Mouse (Mus musculus) forelimb bud, embryonic 11.5 days (tissue): ENCODE measurements around the gene Specc1l.
"Not testable (repeated sequence)": the region's sequence is repeated elsewhere in the genome, so short reads cannot be mapped to it uniquely, and the experiment has no call there.

Source experiments
- DNase-seq: peaks from one replicate; pipeline ENCODE4 v3.0.0-alpha.2; 2012; ENCODE audit warnings: low read depth, low spot score

Gene Specc1l

DNA sequence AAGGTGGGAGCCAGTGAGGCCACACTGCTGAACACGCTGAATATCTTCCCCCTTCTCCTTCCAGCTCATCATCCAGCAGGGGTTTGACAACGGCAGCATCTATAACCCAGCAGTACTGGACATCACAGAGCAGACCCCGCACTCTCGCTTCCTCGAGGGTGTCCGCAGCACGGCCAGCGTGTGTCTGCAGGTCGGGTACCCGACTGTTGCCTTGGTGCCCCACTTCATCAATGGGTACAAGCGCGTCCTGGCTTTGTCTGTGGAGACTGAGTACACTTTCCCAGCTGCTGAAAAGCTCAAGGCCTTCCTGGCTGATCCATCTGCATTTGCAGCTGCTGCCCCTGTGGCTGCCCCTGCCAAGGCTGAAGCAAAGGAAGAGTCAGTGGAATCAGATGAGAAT lies 140.7 kb downstream of the Specc1l start:
- DNase-seq = no peak

DNA sequence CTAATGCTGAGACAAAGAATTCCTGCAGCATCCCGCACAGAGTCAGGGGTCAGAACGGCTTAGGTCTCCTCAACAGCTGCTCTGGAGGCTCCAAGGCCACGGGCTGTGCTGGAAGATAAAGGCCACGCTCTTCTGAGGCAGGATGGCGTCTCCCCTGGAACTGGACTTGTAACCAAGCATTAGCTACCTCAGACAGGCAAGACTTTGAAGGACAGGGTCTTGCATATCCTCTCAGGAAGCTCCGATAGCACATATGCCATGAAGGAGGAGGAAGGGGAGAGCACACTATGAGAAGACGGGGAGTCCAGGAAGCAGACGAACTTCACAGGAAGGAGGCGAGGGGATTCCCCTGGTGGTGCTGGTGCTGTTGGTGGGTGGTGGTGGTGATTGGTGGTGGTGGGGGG lies 142.0 kb downstream of the Specc1l start:
- DNase-seq = not testable (repeated sequence)

DNA sequence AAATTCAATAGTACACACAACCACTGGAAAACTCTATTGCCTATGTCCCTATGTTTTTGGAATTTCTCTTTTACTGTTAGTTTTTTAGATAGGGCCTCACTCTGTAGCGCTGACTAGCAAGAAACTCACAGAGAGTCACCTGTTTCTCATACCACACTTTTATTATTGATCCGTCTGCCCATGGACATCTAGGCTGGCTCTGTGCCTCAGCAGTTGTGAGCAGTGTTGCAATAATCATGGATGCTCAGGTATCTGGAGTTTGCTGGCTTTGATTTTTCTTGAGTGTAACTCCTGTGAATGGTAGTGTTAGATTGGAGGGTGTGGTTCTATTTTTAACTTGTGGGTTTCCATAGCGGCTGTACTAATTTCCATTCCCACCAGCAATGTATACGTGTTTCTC lies 143.5 kb downstream of the Specc1l start:
- DNase-seq = no peak
